Mouse (Mus musculus) erythroblast, embryonic 14.5 days (primary cell): Measurements from ENCODE around the gene Tmem94. TPM values are rescaled to one million over a fixed set of nuclear protein-coding genes. Genes with fewer than 3 reads are reported as not detected.

Experiments
- H3K27me3 ChIP-seq: 2 replicates; pipeline ENCODE4 v1.6.1; 2012; ENCODE audit warnings: inconsistent platforms; ENCODE audit not compliant: control insufficient read depth
- H3K36me3 ChIP-seq: 2 replicates; pipeline ENCODE4 v1.6.1; 2012; ENCODE audit warnings: mild to moderate bottlenecking, inconsistent platforms; ENCODE audit not compliant: control insufficient read depth
- H3K4me1 ChIP-seq: 2 replicates; pipeline ENCODE4 v1.6.1; 2012; ENCODE audit warnings: inconsistent platforms; ENCODE audit not compliant: control insufficient read depth
- H3K4me3 ChIP-seq: replicated peaks from 2 replicates; pipeline ENCODE3; 2012; ENCODE audit warnings: moderate library complexity, mild to moderate bottlenecking, inconsistent platforms
- H3K9me3 ChIP-seq: 2 replicates; pipeline ENCODE4 v1.6.1; 2012; ENCODE audit warnings: low read length, inconsistent platforms, mixed read lengths; ENCODE audit not compliant: control insufficient read depth
- GATA1 ChIP-seq: IDR thresholded peaks from 2 replicates; pipeline ENCODE4 v1.6.1; 2012; ENCODE audit warnings: low read length, inconsistent platforms, mixed read lengths
- TAL1 ChIP-seq: IDR thresholded peaks from 3 replicates; pipeline ENCODE4 v1.6.1; 2012; ENCODE audit warnings: low read length, inconsistent platforms, mixed read lengths
- polyA plus RNA-seq: library from polyadenylated mRNA; stranded (reverse); fragments of >175 nt; gene quantifications from 2 replicates; pipeline ENCODE4 v1.2.3, GENCODE M21; 2012

The Tmem94 gene
- polyA plus RNA-seq, 1 experiment: 6.1 TPM

GRCm38 (mm10) chr11:115833021-115833513, 67.8 kb downstream of the Tmem94 start:
- Histone ChIP-seq H3K36me3 (peaks cover 22% of the 10 kb centered on the region), H3K9me3 (no peaks in the 10 kb centered on the region), H3K27me3 (no peaks in the 10 kb centered on the region), H3K4me1 (peaks cover 79% of the 10 kb centered on the region), H3K4me3 (no peak overlapping the region)
- TF ChIP-seq GATA1: no peak
- no peak for TF ChIP-seq TAL1

DNA sequence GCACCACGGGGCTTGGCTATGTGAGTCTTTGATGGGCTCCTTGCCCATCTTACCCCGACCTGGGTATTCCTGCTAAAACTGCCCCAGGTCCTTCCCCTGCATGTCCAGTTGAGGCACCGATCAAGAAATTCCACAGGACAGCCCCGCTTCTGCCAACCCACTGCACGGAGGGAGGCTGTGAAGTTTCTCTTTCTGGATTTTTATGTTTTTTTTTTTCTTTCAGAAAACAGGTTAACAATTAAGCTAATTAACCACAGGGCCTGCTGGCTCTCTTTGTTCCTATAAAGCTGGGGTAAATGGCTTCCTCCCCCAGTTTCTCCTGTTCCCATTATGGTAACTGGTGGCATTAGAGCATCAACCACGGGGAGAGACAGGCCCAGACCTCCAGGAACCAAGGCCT, 68.8 kb downstream of the Tmem94 start:
- TF ChIP-seq GATA1 (no peak), TAL1 (no peak)
- peaks cover 24% of the 10 kb centered on the region for H3K36me3 ChIP-seq
- no peak overlapping the region for H3K4me3 ChIP-seq
- no peaks in the 10 kb centered on the region for H3K9me3 ChIP-seq
- H3K27me3 ChIP-seq: no peaks in the 10 kb centered on the region
- peaks cover 80% of the 10 kb centered on the region for H3K4me1 ChIP-seq

- H3K27me3 ChIP-seq: no peaks in the 10 kb centered on the region
- H3K4me1 ChIP-seq: peaks cover 71% of the 10 kb centered on the region
- H3K4me3 ChIP-seq: no peak overlapping the region
Measured at GRCm38 (mm10) chr11:115836656-115837395, 71.6 kb downstream of the Tmem94 start.

DNA sequence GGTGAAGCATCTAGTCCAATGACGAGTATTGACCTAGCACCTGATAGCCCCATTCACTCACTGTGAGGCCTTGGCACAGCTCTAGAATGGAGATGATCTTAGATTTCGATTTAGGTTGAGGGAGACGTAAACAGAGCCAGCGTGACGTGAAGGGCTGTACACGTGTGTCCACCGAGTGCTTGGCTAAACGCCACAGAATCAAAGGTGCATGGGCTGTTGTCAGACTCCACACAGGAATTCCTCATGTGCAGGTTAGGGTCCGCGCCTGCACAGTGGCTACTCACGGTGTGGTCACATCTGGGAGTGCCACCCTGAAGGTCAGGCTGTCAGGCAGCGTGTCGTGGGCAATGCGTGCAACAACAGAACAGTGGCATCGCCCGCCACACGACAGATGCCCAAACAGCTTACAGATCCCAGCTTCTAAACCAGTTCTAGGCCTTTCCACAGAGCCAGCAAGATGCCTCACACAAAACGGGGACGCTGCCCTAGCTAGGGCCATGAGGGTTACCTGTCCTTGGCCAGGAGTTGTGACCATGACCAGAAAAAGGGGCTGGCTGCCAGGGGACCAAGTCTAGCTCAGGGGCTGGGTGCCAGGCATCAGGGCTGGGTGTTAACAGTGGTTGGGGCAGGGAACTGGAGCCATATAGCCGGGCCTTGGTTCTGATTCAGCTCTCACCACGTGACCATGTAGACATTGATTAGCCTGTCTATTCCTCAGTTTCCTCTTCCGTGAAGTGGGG, 72.5 kb downstream of the Tmem94 start:
- H3K4me3 ChIP-seq: no peak overlapping the region
- no peak for TF ChIP-seq GATA1
- TF ChIP-seq TAL1: no peak
- no peaks in the 10 kb centered on the region for H3K9me3 ChIP-seq
- H3K36me3 ChIP-seq: peaks cover 28% of the 10 kb centered on the region
- H3K27me3 ChIP-seq: no peaks in the 10 kb centered on the region
- H3K4me1 ChIP-seq: peaks cover 71% of the 10 kb centered on the region

More at GRCm38 (mm10) chr11:115836656-115837395, 71.6 kb downstream of the Tmem94 start:
- no peak for TF ChIP-seq TAL1
- TF ChIP-seq GATA1: no peak
- Histone ChIP-seq H3K36me3 (peaks cover 28% of the 10 kb centered on the region), H3K9me3 (no peaks in the 10 kb centered on the region)

- peaks cover 71% of the 10 kb centered on the region for H3K4me1 ChIP-seq
- no peak overlapping the region for H3K4me3 ChIP-seq
- H3K27me3 ChIP-seq: no peaks in the 10 kb centered on the region
- peaks cover 34% of the 10 kb centered on the region for H3K36me3 ChIP-seq
- no peak for TF ChIP-seq GATA1
- no peak for TF ChIP-seq TAL1
- no peaks in the 10 kb centered on the region for H3K9me3 ChIP-seq
Measured at GRCm38 (mm10) chr11:115838895-115839311, 73.7 kb downstream of the Tmem94 start.

- H3K4me1 ChIP-seq: peaks cover 73% of the 10 kb centered on the region
- H3K27me3 ChIP-seq: no peaks in the 10 kb centered on the region
- no peak for TF ChIP-seq TAL1
- no peak for TF ChIP-seq GATA1
- no peak overlapping the region for H3K4me3 ChIP-seq
- peaks cover 40% of the 10 kb centered on the region for H3K36me3 ChIP-seq
- H3K9me3 ChIP-seq: no peaks in the 10 kb centered on the region
Measured at GRCm38 (mm10) chr11:115839732-115840131, 74.5 kb downstream of the Tmem94 start.

GRCm38 (mm10) chr11:115841044-115841443, 75.8 kb downstream of the Tmem94 start:
- Histone ChIP-seq H3K9me3 (peaks cover 2% of the 10 kb centered on the region; the same call in 1 of the 2 replicates), H3K27me3 (no peaks in the 10 kb centered on the region), H3K36me3 (peaks cover 44% of the 10 kb centered on the region), H3K4me1 (peaks cover 79% of the 10 kb centered on the region), H3K4me3 (no peak overlapping the region)
- TF ChIP-seq GATA1: no peak
- no peak for TF ChIP-seq TAL1

GRCm38 (mm10) chr11:115841961-115842550, 76.8 kb downstream of the Tmem94 start:
- no peaks in the 10 kb centered on the region for H3K27me3 ChIP-seq
- H3K4me3 ChIP-seq: peak overlapping the region; percentile 44
- peaks cover 47% of the 10 kb centered on the region for H3K36me3 ChIP-seq
- TF ChIP-seq GATA1: peak; percentile 93
- peak; percentile 38; the same call in 1 of the 3 replicates for TF ChIP-seq TAL1
- H3K4me1 ChIP-seq: peaks cover 72% of the 10 kb centered on the region
- peaks cover 2% of the 10 kb centered on the region; the same call in 1 of the 2 replicates for H3K9me3 ChIP-seq
